Mouse (Mus musculus) CH12.LX (cell line): ENCODE measurements around the gene Rasa4. TPM values are rescaled to one million over a fixed set of nuclear protein-coding genes. Genes with fewer than 3 reads are reported as not detected.

Source experiments
- DNase-seq: peaks from one replicate; pipeline ENCODE4 v3.0.0-alpha.2; 2013; ENCODE audit errors: extremely low read depth
- H3K27ac ChIP-seq: 2 replicates; pipeline ENCODE4 v1.5.1; 2012; ENCODE audit warnings: low read depth, mild to moderate bottlenecking, control low read depth, moderate library complexity; ENCODE audit not compliant: insufficient read depth
- H3K27me3 ChIP-seq: replicated peaks from 2 replicates; pipeline ENCODE3; 2012; ENCODE audit warnings: inconsistent platforms
- H3K36me3 ChIP-seq, 2 experiments: replicated peaks in 1 of 2; 2 replicates each; pipeline versions ENCODE3 to v1.6.1; 2012; ENCODE audit warnings: inconsistent platforms in 1 of 2, low read length in 1 of 2, mild to moderate bottlenecking in 1 of 2, mixed read lengths in 1 of 2, moderate library complexity in 1 of 2; ENCODE audit not compliant: control insufficient read depth in 1 of 2, insufficient read depth in 1 of 2
- H3K4me1 ChIP-seq, 2 experiments: 2 replicates each; pipeline ENCODE4 v1.6.1; 2012; ENCODE audit warnings: inconsistent platforms in 1 of 2, moderate library complexity in 1 of 2; ENCODE audit not compliant: insufficient read depth in 2 of 2, control insufficient read depth in 1 of 2
- H3K4me2 ChIP-seq: 2 replicates; pipeline ENCODE4 v1.6.1; 2012; ENCODE audit warnings: low read depth, mild to moderate bottlenecking, control low read depth; ENCODE audit not compliant: poor library complexity, insufficient read depth, severe bottlenecking
- H3K4me3 ChIP-seq, 3 experiments: fragments of 150-350 bp in 1 of 3; sonication (generic) in 1 of 3; replicated peaks in 1 of 3; 2 replicates each; pipeline versions ENCODE3 to v1.5.1; 2011 to 2012; ENCODE audit warnings: low read depth in 2 of 3, low read length in 2 of 3, mild to moderate bottlenecking in 2 of 3, moderate library complexity in 2 of 3, control low read depth in 1 of 3, improper control_type of control experiment in 1 of 3, inconsistent platforms in 1 of 3, mixed read lengths in 1 of 3; ENCODE audit not compliant: poor library complexity in 1 of 3
- H3K79me2 ChIP-seq: replicated peaks from 2 replicates; pipeline ENCODE4 v1.6.1; 2012; ENCODE audit warnings: mild to moderate bottlenecking, moderate library complexity; ENCODE audit not compliant: control insufficient read depth, poor library complexity, insufficient read depth, severe bottlenecking; ENCODE audit errors: extremely low read depth
- H3K9ac ChIP-seq: 2 replicates; pipeline ENCODE4 v1.6.1; 2012; ENCODE audit warnings: low read depth, mild to moderate bottlenecking, control low read depth, moderate library complexity; ENCODE audit not compliant: insufficient read depth
- H3K9me3 ChIP-seq: replicated peaks from 2 replicates; pipeline ENCODE3; 2012; ENCODE audit warnings: low read length, inconsistent platforms, mixed read lengths
- CTCF ChIP-seq, 2 experiments: IDR thresholded peaks in 1 of 2; conservative IDR thresholded peaks in 1 of 2; 2 replicates each; pipeline ENCODE4 v1.5.1; 2011 to 2012; ENCODE audit warnings: low read depth in 2 of 2, low read length in 2 of 2, improper control_type of control experiment in 1 of 2, inconsistent platforms in 1 of 2, mild to moderate bottlenecking in 1 of 2, moderate library complexity in 1 of 2
- ETS1 ChIP-seq: conservative IDR thresholded peaks from 2 replicates; pipeline ENCODE4 v1.6.1; 2012; ENCODE audit warnings: low read depth, mild to moderate bottlenecking, inconsistent platforms, low read length, improper control_type of control experiment, moderate library complexity
- KAT2A ChIP-seq: IDR thresholded peaks from 2 replicates; pipeline ENCODE4 v1.6.1; 2012; ENCODE audit warnings: low read length, improper control_type of control experiment, inconsistent platforms; ENCODE audit not compliant: insufficient replicate concordance
- MAFK ChIP-seq: IDR thresholded peaks from 2 replicates; pipeline ENCODE4 v1.6.1; 2011; ENCODE audit warnings: low read length, improper control_type of control experiment; ENCODE audit not compliant: insufficient replicate concordance
- MXI1 ChIP-seq: IDR thresholded peaks from 2 replicates; pipeline ENCODE4 v1.6.1; 2011; ENCODE audit warnings: mild to moderate bottlenecking, low read depth, low read length, improper control_type of control experiment
- MYC ChIP-seq: IDR thresholded peaks from 2 replicates; pipeline ENCODE4 v1.6.1; 2011; ENCODE audit warnings: low read depth, mild to moderate bottlenecking, improper control_type of control experiment, low read length
- POLR2A ChIP-seq: IDR thresholded peaks from 2 replicates; pipeline ENCODE4 v1.6.1; 2011; ENCODE audit warnings: low read depth, mild to moderate bottlenecking, improper control_type of control experiment, low read length
- RAD21 ChIP-seq: IDR thresholded peaks from 2 replicates; pipeline ENCODE4 v1.6.1; 2011; ENCODE audit warnings: low read depth, mild to moderate bottlenecking, low read length, improper control_type of control experiment, moderate library complexity
- SIN3A ChIP-seq: IDR thresholded peaks from 2 replicates; pipeline ENCODE4 v1.6.1; 2012; ENCODE audit warnings: low read length, improper control_type of control experiment, inconsistent platforms
- SMC3 ChIP-seq: IDR thresholded peaks from 2 replicates; pipeline ENCODE4 v1.6.1; 2011; ENCODE audit warnings: low read depth, low read length, improper control_type of control experiment
- UBTF ChIP-seq: IDR thresholded peaks from 2 replicates; pipeline ENCODE4 v1.6.1; 2012; ENCODE audit warnings: low read depth, mild to moderate bottlenecking, inconsistent platforms, low read length, improper control_type of control experiment, moderate library complexity
- USF2 ChIP-seq: conservative IDR thresholded peaks from 2 replicates; pipeline ENCODE4 v1.6.1; 2011; ENCODE audit warnings: low read depth, low read length, improper control_type of control experiment
- dilution Hi-C: fragments of 300-500 bp; cut with MboI; formaldehyde crosslinking; loops from 2 replicates; pipeline ENCODE4 v1.14.3; 2020; ENCODE audit warnings: low sequenced_read_pairs; ENCODE audit not compliant: extremely low pct_unique_long_range_greater_than_20kb, extremely low pct_ligation_motif_present
- in situ Hi-C: fragments of 300-500 bp; cut with MboI; formaldehyde crosslinking; loops from 3 replicates; pipeline ENCODE4 v1.14.3; 2019; ENCODE audit warnings: low sequenced_read_pairs, low pct_ligation_motif_present, low pct_unique_long_range_greater_than_20kb, mixed read lengths
- polyA plus RNA-seq: library from polyadenylated mRNA; unstranded; fragments of >175 nt; gene quantifications from 2 replicates; pipeline ENCODE4 v1.2.1, GENCODE M21; 2012; ENCODE audit warnings: low read depth; ENCODE audit not compliant: insufficient read length
- total RNA-seq, 2 experiments: library from RNA; depleted of rRNA; stranded (reverse); fragments of 300-350 nt in 1 of 2; fragments of >200 nt in 1 of 2; gene quantifications; 2 replicates each; pipeline ENCODE4 v1.2.3; 2012 to 2014

The Rasa4 gene
- total and polyA plus RNA-seq, 3 experiments: 0.07 to 1.3 (median 0.16) TPM

DNA sequence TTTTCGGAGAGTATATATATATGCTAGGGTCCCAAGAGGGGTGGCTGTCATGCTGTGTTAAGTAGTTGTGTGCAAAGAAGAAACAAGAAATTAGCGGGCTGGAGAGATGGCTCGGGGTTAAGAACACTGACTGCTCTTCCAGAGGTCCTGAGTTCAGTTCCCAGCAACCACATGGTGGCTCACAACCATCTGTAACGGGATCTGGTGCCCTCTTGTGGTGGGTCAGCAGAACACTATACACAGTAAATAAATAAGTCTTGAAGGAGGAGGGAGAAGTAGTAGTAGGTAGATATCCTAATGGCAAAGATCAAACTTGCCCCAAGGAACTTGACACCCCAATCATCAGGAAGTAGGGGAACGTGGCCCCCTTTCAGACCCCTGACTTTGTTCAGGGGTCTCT lies 59.0 kb downstream of the Rasa4 start:
- H3K4me2 ChIP-seq: no peak overlapping the region
- peaks cover 0 to 14% of the 10 kb centered on the region in 2 experiments; a peak in 2 of 4 replicates for H3K4me1 ChIP-seq
- dilution Hi-C loops: no loop called here
- no peak overlapping the region for H3K9ac ChIP-seq
- peaks cover 27 to 44% of the 10 kb centered on the region in 2 experiments for H3K36me3 ChIP-seq
- H3K4me3 ChIP-seq: no peak overlapping the region
- no peak overlapping the region for H3K27ac ChIP-seq
- H3K9me3 ChIP-seq: peaks cover 7% of the 10 kb centered on the region
- peak in 1 of 2 experiments; percentile 55; a peak in 2 of 4 replicates for TF ChIP-seq CTCF (conservative IDR thresholded peaks at IDR 0.05 in 1 of 2, IDR thresholded peaks at IDR 0.05 in 1 of 2; ENCODE audit: low read depth in 2 of 2, low read length in 2 of 2)
- TF ChIP-seq SIN3A: no peak
- no peak for TF ChIP-seq KAT2A
- TF ChIP-seq MAFK: no peak
- no peak for TF ChIP-seq POLR2A
- no peak for TF ChIP-seq MXI1
- no peak for TF ChIP-seq MYC
- no peak for TF ChIP-seq ETS1
- TF ChIP-seq, all 38 proteins: peak for 1
- Histone ChIP-seq H3K27me3 (no peaks in the 10 kb centered on the region), H3K79me2 (0 out of 2 replicates have a peak, but pooled peaks cover 2% of the 10 kb centered on the region)
- in situ Hi-C loops: no loop called here
- DNase-seq: no peak

DNA sequence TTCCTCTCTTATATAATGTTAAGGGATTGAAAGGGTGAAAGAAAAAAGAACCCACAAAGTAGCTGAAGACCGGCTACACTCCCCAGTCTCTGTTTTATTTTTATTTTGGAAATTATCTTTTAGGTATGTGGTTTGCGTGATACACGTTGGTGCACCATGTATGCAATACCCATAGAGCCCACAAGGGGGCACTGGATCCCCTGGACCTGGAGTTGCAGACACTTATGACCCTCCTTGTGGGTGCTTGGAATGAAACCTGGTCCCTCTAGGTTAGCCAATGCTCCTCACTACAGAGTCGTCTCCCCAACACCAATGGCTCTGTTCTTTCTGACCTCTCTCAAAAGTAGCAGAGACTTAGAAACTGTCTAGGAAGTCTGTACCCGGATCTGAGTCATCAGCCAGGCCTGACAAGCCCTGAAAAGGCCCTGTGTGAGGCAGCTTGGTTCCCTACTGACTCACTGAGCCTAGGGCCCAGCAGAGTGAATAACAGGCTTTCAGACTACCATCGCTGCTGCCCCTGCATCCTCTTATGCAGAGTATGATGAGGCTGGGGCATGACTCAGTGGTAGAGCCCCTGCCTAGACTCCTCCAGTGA lies 59.5 kb downstream of the Rasa4 start:
- TF ChIP-seq USF2: no peak
- peak; percentile 13 to 44; a peak in 2 of 4 replicates for TF ChIP-seq CTCF (conservative IDR thresholded peaks at IDR 0.05 in 1 of 2, IDR thresholded peaks at IDR 0.05 in 1 of 2; ENCODE audit: low read depth in 2 of 2, low read length in 2 of 2)
- TF ChIP-seq SMC3: peak; percentile 22
- peak; percentile 10 for TF ChIP-seq RAD21
- no peak for TF ChIP-seq UBTF
- in situ Hi-C loops (no loop called here), dilution Hi-C loops (no loop called here)
- DNase-seq: no peak
- Histone ChIP-seq H3K4me1 (peaks cover 0 to 17% of the 10 kb centered on the region in 2 experiments; a peak in 2 of 4 replicates), H3K27ac (no peak overlapping the region), H3K4me3 (no peak overlapping the region), H3K36me3 (peaks cover 27 to 43% of the 10 kb centered on the region in 2 experiments), H3K9ac (no peak overlapping the region), H3K27me3 (no peaks in the 10 kb centered on the region), H3K9me3 (peaks cover 7% of the 10 kb centered on the region), H3K4me2 (no peak overlapping the region), H3K79me2 (no peaks in the 10 kb centered on the region)
